Comparison of ENCODE assay signal across 8 mouse cellular contexts in the genomic region with DNA sequence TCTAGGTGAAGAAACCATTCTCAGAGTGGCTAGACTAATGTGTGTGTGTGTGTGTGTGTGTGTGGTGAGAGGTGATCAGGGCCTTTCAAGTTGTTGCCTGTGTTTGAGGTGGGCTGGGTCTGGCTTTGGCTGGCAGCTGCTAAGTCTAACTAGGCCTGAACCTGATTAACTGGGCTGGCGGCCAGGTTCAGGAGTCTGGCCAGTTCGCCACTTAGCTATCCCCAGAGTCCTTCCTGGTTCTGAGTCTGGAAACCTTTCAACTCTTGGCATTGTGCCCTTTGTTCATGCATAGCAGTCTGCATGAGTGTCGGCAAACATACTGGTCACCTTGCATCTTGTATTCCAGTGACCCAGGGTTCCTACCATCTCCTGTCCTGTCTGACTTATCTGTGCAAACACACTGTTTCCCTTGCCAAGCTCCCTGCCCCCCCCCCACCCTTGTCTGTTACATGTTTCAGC. TPM values are rescaled to one million over a fixed set of nuclear protein-coding genes. Genes with fewer than 3 reads are reported as not detected.
DNase-seq lines count a peak whose midpoint lies in the region; ATAC-seq lines count a peak whose summit lies in the region.

No protein-coding gene starts in this region.

- 0 out of 2 replicates have a peak, but pooled peaks have one; percentile 27 for ATAC-seq in neural tube, embryonic 13.5 days (ENCODE audit: low read depth)
- no peak for ATAC-seq in neural tube, embryonic 15.5 days (ENCODE audit: low FRiP score)
- peak; percentile 74; the same call in 1 of the 2 replicates for ATAC-seq in limb, embryonic 12.5 days (ENCODE audit: insufficient number of reproducible peaks, insufficient read depth, low FRiP score, low TSS enrichment, low read depth)

- intact Hi-C loops in heart, postnatal 10 days (cut with DNase I) = no loop called here

- no peak overlapping the region for H3K4me2 ChIP-seq in neural tube, embryonic 13.5 days
- H3K4me2 ChIP-seq in neural tube, embryonic 15.5 days = no peak overlapping the region
- no peak overlapping the region for H3K4me2 ChIP-seq in limb, embryonic 12.5 days

- DNase-seq in cerebellum, postnatal 36 days = peak; percentile 78 to 79
- DNase-seq in heart, postnatal 10 days = peak; percentile 94 to 95
- peak; percentile 56 for DNase-seq in ovary, postnatal 36 days (ENCODE audit: low spot score)
- no peak for DNase-seq in layer of hippocampus, adult 18-20 months (ENCODE audit: low spot score in 2 of 2)
- no peak for DNase-seq in embryo, embryonic 10 days (ENCODE audit: low spot score)

- peaks cover 5% of the 10 kb centered on the region; the same call in 1 of the 2 replicates for H3K4me1 ChIP-seq in neural tube, embryonic 13.5 days (replicated peaks)
- H3K4me1 ChIP-seq in neural tube, embryonic 15.5 days = peaks cover 5% of the 10 kb centered on the region; the same call in 1 of the 2 replicates
- H3K4me1 ChIP-seq in limb, embryonic 12.5 days (replicated peaks) = no peaks in the 10 kb centered on the region

- no peaks in the 10 kb centered on the region for H3K9me3 ChIP-seq in neural tube, embryonic 13.5 days
- H3K9me3 ChIP-seq in neural tube, embryonic 15.5 days (replicated peaks) = no peaks in the 10 kb centered on the region
- H3K9me3 ChIP-seq in limb, embryonic 12.5 days = no peaks in the 10 kb centered on the region

- no peak overlapping the region for H3K9ac ChIP-seq in neural tube, embryonic 13.5 days
- no peak overlapping the region for H3K9ac ChIP-seq in neural tube, embryonic 15.5 days (replicated peaks)
- H3K9ac ChIP-seq in limb, embryonic 12.5 days (replicated peaks) = no peak overlapping the region

- 0 out of 2 replicates have a peak overlapping the region, but pooled peaks have one; percentile 15 for H3K27ac ChIP-seq in neural tube, embryonic 13.5 days (replicated peaks)
- no peak overlapping the region for H3K27ac ChIP-seq in neural tube, embryonic 15.5 days (replicated peaks)
- H3K27ac ChIP-seq in limb, embryonic 12.5 days = no peak overlapping the region

- H3K4me3 ChIP-seq in neural tube, embryonic 13.5 days = no peak overlapping the region
- H3K4me3 ChIP-seq in neural tube, embryonic 15.5 days (replicated peaks) = no peak overlapping the region
- no peak overlapping the region for H3K4me3 ChIP-seq in limb, embryonic 12.5 days (replicated peaks)

- no peaks in the 10 kb centered on the region for H3K27me3 ChIP-seq in neural tube, embryonic 13.5 days
- H3K27me3 ChIP-seq in neural tube, embryonic 15.5 days (replicated peaks) = no peaks in the 10 kb centered on the region
- no peaks in the 10 kb centered on the region for H3K27me3 ChIP-seq in limb, embryonic 12.5 days

- 65% methylated on average over 3 of the region's 3 CpGs for WGBS in neural tube, embryonic 13.5 days
- WGBS in neural tube, embryonic 15.5 days = 70% methylated on average over 3 of the region's 3 CpGs
- WGBS in limb, embryonic 12.5 days = 33% methylated on average over 3 of the region's 3 CpGs

- no peaks in the 10 kb centered on the region for H3K36me3 ChIP-seq in neural tube, embryonic 13.5 days
- H3K36me3 ChIP-seq in neural tube, embryonic 15.5 days = no peaks in the 10 kb centered on the region
- no peaks in the 10 kb centered on the region for H3K36me3 ChIP-seq in limb, embryonic 12.5 days

RNA-seq across cellular contexts. Expression of a gene that starts 27.4 kb away (rescaled TPM):
- 11.3 and 11.4 TPM in 2 replicates for polyA plus RNA-seq in neural tube, embryonic 13.5 days (2015; fragmentation: Nextera tagmentation; extraction: Ambion mirVana)
- polyA plus RNA-seq in neural tube, embryonic 15.5 days (2015; fragmentation: Nextera tagmentation; extraction: Ambion mirVana) = 8.1 and 12.1 TPM in 2 replicates
- total RNA-seq in heart, postnatal 10 days (2021) = 10 to 100 TPM; 57.3 to 63.5 TPM
- polyA plus RNA-seq in limb, embryonic 12.5 days (2016; fragmentation: Nextera tagmentation; extraction: Ambion mirVana) = 21.7 and 23.5 TPM in 2 replicates
- 10 to 100 TPM; 24.6 to 27.1 TPM for total RNA-seq in layer of hippocampus, adult 18-20 months (2021)

RNA-seq across cellular contexts. Expression of a gene that starts 52.5 kb away (rescaled TPM):
- polyA plus RNA-seq in neural tube, embryonic 13.5 days (2015; fragmentation: Nextera tagmentation; extraction: Ambion mirVana) = 36.9 and 37.7 TPM in 2 replicates
- 49.3 and 55.8 TPM in 2 replicates for polyA plus RNA-seq in neural tube, embryonic 15.5 days (2015; fragmentation: Nextera tagmentation; extraction: Ambion mirVana)
- total RNA-seq in heart, postnatal 10 days (2021) = 100 to 1,000 TPM; 308 to 362 TPM
- polyA plus RNA-seq in limb, embryonic 12.5 days (2016; fragmentation: Nextera tagmentation; extraction: Ambion mirVana) = 27.8 and 31.2 TPM in 2 replicates
- 10 to 100 TPM; 41.1 to 41.9 TPM for total RNA-seq in layer of hippocampus, adult 18-20 months (2021)

Comparison
In these comparisons a context has a peak if more than half of its experiments do, and no peak if none do; other contexts are left out.
1. DNase-seq: peak in cerebellum, postnatal 36 days (2 of 2), heart, postnatal 10 days (2 of 2) and ovary, postnatal 36 days (single experiment); none in layer of hippocampus, adult 18-20 months (0 of 2) and embryo, embryonic 10 days (single experiment).